Mouse (Mus musculus) limb, embryonic 10.5 days (tissue): ENCODE data around the gene Ttc28. TPM values are rescaled to one million over a fixed set of nuclear protein-coding genes. Genes with fewer than 3 reads are reported as not detected.

ENCODE experiments used
- DNase-seq: peaks from one replicate; pipeline ENCODE4 v3.0.0-alpha.2; 2017; ENCODE audit warnings: low spot score
- H3K27ac ChIP-seq: fragments of 300-500 bp; sonication (generic); 2 replicates; pipeline ENCODE4 v1.5.1; 2016; ENCODE audit warnings: mild to moderate bottlenecking
- H3K27me3 ChIP-seq: fragments of 300-500 bp; sonication (generic); 2 replicates; pipeline ENCODE4 v1.6.1; 2016; ENCODE audit warnings: low read depth, mild to moderate bottlenecking; ENCODE audit not compliant: poor library complexity, severe bottlenecking
- H3K36me3 ChIP-seq: fragments of 300-500 bp; sonication (generic); 2 replicates; pipeline ENCODE4 v1.6.1; 2016; ENCODE audit warnings: mild to moderate bottlenecking, moderate library complexity
- H3K4me1 ChIP-seq: fragments of 300-500 bp; sonication (generic); 2 replicates; pipeline ENCODE4 v1.6.1; 2016
- H3K4me3 ChIP-seq: fragments of 300-500 bp; sonication (generic); 2 replicates; pipeline ENCODE4 v1.5.1; 2016; ENCODE audit warnings: mild to moderate bottlenecking, moderate library complexity
- H3K9me3 ChIP-seq: fragments of 300-500 bp; sonication (generic); replicated peaks from 2 replicates; pipeline ENCODE4 v1.6.1; 2016; ENCODE audit warnings: mild to moderate bottlenecking
- WGBS: fragments of 180-500 bp; shearing (Covaris S2); methylation state at CpG from one replicate; pipeline ENCODE4 v1.1.7; 2016; 5-methylcytosine and 5-hydroxymethylcytosine counted together
- polyA plus RNA-seq: library from polyadenylated mRNA; unstranded; fragments of >200 nt; fragmentation: Nextera tagmentation; extraction: Ambion mirVana; gene quantifications from 2 replicates; pipeline ENCODE4 v1.2.1, GENCODE M21; 2016

Ttc28 gene
- polyA plus RNA-seq, 1 experiment from 2014 or later = 15.1 TPM

- Histone ChIP-seq H3K4me3 (no peak overlapping the region), H3K4me1 (peaks cover 62% of the 10 kb centered on the region), H3K9me3 (no peaks in the 10 kb centered on the region), H3K27me3 (no peaks in the 10 kb centered on the region), H3K27ac (no peak overlapping the region), H3K36me3 (no peaks in the 10 kb centered on the region)
- 85% methylated on average over 20 of the region's 20 CpGs for WGBS
- DNase-seq = no peak
Measured at GRCm38 (mm10) chr5:111141139-111141885, 261.7 kb downstream of the Ttc28 start.

- no peak overlapping the region for H3K27ac ChIP-seq
- H3K4me3 ChIP-seq = no peak overlapping the region
- DNase-seq = no peak
- H3K9me3 ChIP-seq = no peaks in the 10 kb centered on the region
- no peaks in the 10 kb centered on the region for H3K36me3 ChIP-seq
- peaks cover 53% of the 10 kb centered on the region for H3K4me1 ChIP-seq
- H3K27me3 ChIP-seq = no peaks in the 10 kb centered on the region
- 77% methylated on average over 4 of the region's 4 CpGs for WGBS
Measured at GRCm38 (mm10) chr5:111142837-111143236, 263.2 kb downstream of the Ttc28 start.

GRCm38 (mm10) chr5:111144411-111144810 is 264.8 kb downstream of the Ttc28 start:
- no peaks in the 10 kb centered on the region for H3K27me3 ChIP-seq
- no peaks in the 10 kb centered on the region for H3K9me3 ChIP-seq
- no peak for DNase-seq
- H3K36me3 ChIP-seq = no peaks in the 10 kb centered on the region
- H3K4me1 ChIP-seq = peaks cover 41% of the 10 kb centered on the region
- whole genome bisulfite sequencing = 90% methylated on average over 7 of the region's 7 CpGs
- no peak overlapping the region for H3K4me3 ChIP-seq
- H3K27ac ChIP-seq = no peak overlapping the region

GRCm38 (mm10) chr5:111150581-111150980 is 271.0 kb downstream of the Ttc28 start:
- H3K36me3 ChIP-seq = no peaks in the 10 kb centered on the region
- H3K4me3 ChIP-seq = no peak overlapping the region
- no peaks in the 10 kb centered on the region for H3K9me3 ChIP-seq
- H3K27ac ChIP-seq = no peak overlapping the region
- H3K4me1 ChIP-seq = peaks cover 61% of the 10 kb centered on the region
- DNase-seq = no peak
- no peaks in the 10 kb centered on the region for H3K27me3 ChIP-seq
- 95% methylated on average over 14 of the region's 14 CpGs for WGBS

GRCm38 (mm10) chr5:111151882-111152759 is 272.5 kb downstream of the Ttc28 start:
- H3K36me3 ChIP-seq = no peaks in the 10 kb centered on the region
- H3K4me3 ChIP-seq = 0 out of 2 replicates have a peak overlapping the region, but pooled peaks have one; percentile 3
- H3K27me3 ChIP-seq = no peaks in the 10 kb centered on the region
- no peaks in the 10 kb centered on the region for H3K9me3 ChIP-seq
- WGBS = 21% methylated on average over 19 of the region's 19 CpGs
- H3K27ac ChIP-seq = peak overlapping the region; percentile 46
- no peak for DNase-seq
- H3K4me1 ChIP-seq = peaks cover 66% of the 10 kb centered on the region

- Histone ChIP-seq H3K9me3 (no peaks in the 10 kb centered on the region), H3K27me3 (no peaks in the 10 kb centered on the region), H3K36me3 (no peaks in the 10 kb centered on the region), H3K4me1 (peaks cover 79% of the 10 kb centered on the region), H3K4me3 (no peak overlapping the region), H3K27ac (peak overlapping the region; percentile 72)
- DNase-seq = peak; percentile 49
- 36% methylated on average over 7 of the region's 7 CpGs for WGBS
Measured at GRCm38 (mm10) chr5:111154586-111154985, 275.0 kb downstream of the Ttc28 start.

- Histone ChIP-seq H3K27me3 (no peaks in the 10 kb centered on the region), H3K9me3 (no peaks in the 10 kb centered on the region), H3K36me3 (no peaks in the 10 kb centered on the region), H3K4me1 (peaks cover 86% of the 10 kb centered on the region), H3K27ac (no peak overlapping the region), H3K4me3 (no peak overlapping the region)
- DNase-seq = no peak
- WGBS = 93% methylated on average over 4 of the region's 4 CpGs
Measured at GRCm38 (mm10) chr5:111155271-111155670, 275.7 kb downstream of the Ttc28 start.

- H3K27ac ChIP-seq = no peak overlapping the region
- peaks cover 88% of the 10 kb centered on the region for H3K4me1 ChIP-seq
- H3K27me3 ChIP-seq = no peaks in the 10 kb centered on the region
- 91% methylated on average over 12 of the region's 12 CpGs for WGBS
- DNase-seq = no peak
- H3K36me3 ChIP-seq = no peaks in the 10 kb centered on the region
- no peak overlapping the region for H3K4me3 ChIP-seq
- no peaks in the 10 kb centered on the region for H3K9me3 ChIP-seq
Measured at GRCm38 (mm10) chr5:111155928-111156327, 276.3 kb downstream of the Ttc28 start.

- Histone ChIP-seq H3K27ac (no peak overlapping the region; the same call in 1 of the 2 replicates), H3K27me3 (0 out of 2 replicates have a peak, but pooled peaks cover 6% of the 10 kb centered on the region), H3K4me3 (no peak overlapping the region), H3K9me3 (no peaks in the 10 kb centered on the region), H3K4me1 (peaks cover 80% of the 10 kb centered on the region), H3K36me3 (no peaks in the 10 kb centered on the region)
- DNase-seq = no peak
- WGBS = 83% methylated on average over 9 of the region's 9 CpGs
Measured at GRCm38 (mm10) chr5:111158266-111158665, 278.7 kb downstream of the Ttc28 start.

- no peaks in the 10 kb centered on the region for H3K9me3 ChIP-seq
- peaks cover 80% of the 10 kb centered on the region for H3K4me1 ChIP-seq
- WGBS = 55% methylated on average over 23 of the region's 23 CpGs
- H3K27me3 ChIP-seq = 0 out of 2 replicates have a peak, but pooled peaks cover 10% of the 10 kb centered on the region
- H3K4me3 ChIP-seq = no peak overlapping the region
- no peaks in the 10 kb centered on the region for H3K36me3 ChIP-seq
- peak overlapping the region; percentile 73 for H3K27ac ChIP-seq
- DNase-seq = peak; percentile 59
Measured at GRCm38 (mm10) chr5:111159628-111160321, 280.2 kb downstream of the Ttc28 start.

GRCm38 (mm10) chr5:111161146-111161930 is 281.7 kb downstream of the Ttc28 start:
- Histone ChIP-seq H3K27me3 (0 out of 2 replicates have a peak, but pooled peaks cover 10% of the 10 kb centered on the region), H3K27ac (peak overlapping the region; percentile 73; the same call in 1 of the 2 replicates), H3K36me3 (no peaks in the 10 kb centered on the region), H3K9me3 (no peaks in the 10 kb centered on the region), H3K4me3 (no peak overlapping the region), H3K4me1 (peaks cover 77% of the 10 kb centered on the region)
- 83% methylated on average over 7 of the region's 7 CpGs for WGBS
- DNase-seq = no peak

GRCm38 (mm10) chr5:111162857-111163256 is 283.3 kb downstream of the Ttc28 start:
- DNase-seq = no peak
- Histone ChIP-seq H3K27ac (no peak overlapping the region), H3K36me3 (no peaks in the 10 kb centered on the region), H3K9me3 (no peaks in the 10 kb centered on the region), H3K27me3 (0 out of 2 replicates have a peak, but pooled peaks cover 10% of the 10 kb centered on the region), H3K4me1 (peaks cover 74% of the 10 kb centered on the region), H3K4me3 (no peak overlapping the region)
- WGBS = 64% methylated on average over 6 of the region's 6 CpGs
